Mouse (Mus musculus) right cerebral cortex, postnatal 10 days (tissue): ENCODE measurements at regions not wholly inside any gene's neighbourhood (a gene's known extent, or its start where the extent isn't known, plus 50 kb on each side); places are given as distances from the start of the nearest gene placed in this dataset.
"Not testable (repeated sequence)": the region's sequence is repeated elsewhere in the genome, so short reads cannot be mapped to it uniquely, and the experiment has no call there.

Experiments used
- DNase-seq, 2 experiments: peaks; one replicate each; pipeline ENCODE4 v3.0.0; 2021; ENCODE audit warnings: low spot score in 2 of 2

- no peak for DNase-seq
These were observed 338.4 kb upstream of the Gpc6 start for GRCm38 (mm10) chr14:116586742-116587141.

GRCm38 (mm10) chr14:116589529-116589928 lies 335.6 kb upstream of the Gpc6 start:
- DNase-seq = no peak

- DNase-seq = no peak
These were observed 335.0 kb upstream of the Gpc6 start for GRCm38 (mm10) chr14:116590111-116590510.

GRCm38 (mm10) chr14:116608130-116608529 lies 317.0 kb upstream of the Gpc6 start:
- no peak for DNase-seq

- DNase-seq = no peak
These were observed 313.9 kb upstream of the Gpc6 start for GRCm38 (mm10) chr14:116611210-116611609.

- peak; percentile 65 to 77 for DNase-seq
These were observed 292.9 kb upstream of the Gpc6 start for GRCm38 (mm10) chr14:116632181-116632580.

- no peak for DNase-seq
These were observed 283.0 kb upstream of the Gpc6 start for GRCm38 (mm10) chr14:116642091-116642490.

GRCm38 (mm10) chr14:116651897-116652296 lies 273.2 kb upstream of the Gpc6 start:
- DNase-seq = no peak

- no peak for DNase-seq
These were observed 241.2 kb upstream of the Gpc6 start for GRCm38 (mm10) chr14:116683909-116684308.

- DNase-seq = no peak
These were observed 227.4 kb upstream of the Gpc6 start for GRCm38 (mm10) chr14:116697675-116698074.

- no peak for DNase-seq
These were observed 226.7 kb upstream of the Gpc6 start for GRCm38 (mm10) chr14:116698437-116698836.

- not testable (repeated sequence) for DNase-seq
These were observed 190.5 kb upstream of the Gpc6 start for GRCm38 (mm10) chr14:116734596-116734995.

GRCm38 (mm10) chr14:116754438-116755157 lies 170.5 kb upstream of the Gpc6 start:
- DNase-seq = no peak

GRCm38 (mm10) chr14:116761429-116761828 lies 163.7 kb upstream of the Gpc6 start:
- peak; percentile 23 to 29 for DNase-seq

GRCm38 (mm10) chr14:116771120-116771519 lies 154.0 kb upstream of the Gpc6 start:
- no peak for DNase-seq

GRCm38 (mm10) chr14:116771671-116772070 lies 153.4 kb upstream of the Gpc6 start:
- DNase-seq = no peak

GRCm38 (mm10) chr14:116779661-116780060 lies 145.5 kb upstream of the Gpc6 start:
- DNase-seq = peak; percentile 32 to 69

GRCm38 (mm10) chr14:116783840-116784239 lies 141.3 kb upstream of the Gpc6 start:
- no peak for DNase-seq

- DNase-seq = no peak
These were observed 118.6 kb upstream of the Gpc6 start for GRCm38 (mm10) chr14:116806504-116806903.

- DNase-seq = no peak
These were observed 116.5 kb upstream of the Gpc6 start for GRCm38 (mm10) chr14:116808581-116808980.

- no peak for DNase-seq
These were observed 114.3 kb upstream of the Gpc6 start for GRCm38 (mm10) chr14:116810661-116811345.

GRCm38 (mm10) chr14:116837235-116837634 lies 87.9 kb upstream of the Gpc6 start:
- DNase-seq = no peak

GRCm38 (mm10) chr14:116869437-116869836 lies 55.7 kb upstream of the Gpc6 start:
- DNase-seq = no peak
